Mouse (Mus musculus) embryonic facial prominence, embryonic 14.5 days (tissue): Measurements from ENCODE around the gene Vps8. TPM values are rescaled to one million over a fixed set of nuclear protein-coding genes. Genes with fewer than 3 reads are reported as not detected.

Experiments
- ATAC-seq: fragments of 200-750 bp; cut with Nextera tagmentation; 2 replicates; pipeline ENCODE4 v1.8.0; 2017; ENCODE audit warnings: low read depth, moderate number of reproducible peaks, moderate TSS enrichment
- DNase-seq: peaks from one replicate; pipeline ENCODE4 v3.0.0-alpha.2; 2015; ENCODE audit warnings: low spot score
- H3K27ac ChIP-seq: fragments of 300-500 bp; sonication (generic); replicated peaks from 2 replicates; pipeline ENCODE4 v1.5.1; 2014; ENCODE audit warnings: low read depth, mild to moderate bottlenecking, low read length, moderate library complexity
- H3K27me3 ChIP-seq: fragments of 300-500 bp; sonication (generic); replicated peaks from 2 replicates; pipeline ENCODE4 v1.6.1; 2014; ENCODE audit warnings: low read length; ENCODE audit not compliant: control insufficient read depth, insufficient read depth
- H3K36me3 ChIP-seq: fragments of 300-500 bp; sonication (generic); 2 replicates; pipeline ENCODE4 v1.6.1; 2014; ENCODE audit warnings: low read length, mixed read lengths; ENCODE audit not compliant: control insufficient read depth, insufficient read depth
- H3K4me1 ChIP-seq: fragments of 300-500 bp; sonication (generic); 2 replicates; pipeline ENCODE4 v1.6.1; 2014; ENCODE audit warnings: antibody characterized with exemption, low read length; ENCODE audit not compliant: control insufficient read depth, insufficient read depth
- H3K4me2 ChIP-seq: fragments of 300-500 bp; sonication (generic); 2 replicates; pipeline ENCODE4 v1.6.1; 2014; ENCODE audit warnings: low read depth, mild to moderate bottlenecking, low read length, moderate library complexity, mixed read lengths
- H3K4me3 ChIP-seq: fragments of 300-500 bp; sonication (generic); 2 replicates; pipeline ENCODE4 v1.5.1; 2014; ENCODE audit warnings: low read depth, mild to moderate bottlenecking, low read length
- H3K9ac ChIP-seq: fragments of 300-500 bp; sonication (generic); 2 replicates; pipeline ENCODE4 v1.6.1; 2014; ENCODE audit warnings: low read depth, mild to moderate bottlenecking, low read length, moderate library complexity, mixed read lengths
- H3K9me3 ChIP-seq: fragments of 300-500 bp; sonication (generic); 2 replicates; pipeline ENCODE4 v1.6.1; 2016; ENCODE audit warnings: low read length; ENCODE audit not compliant: control insufficient read depth
- WGBS: fragments of 180-500 bp; shearing (Covaris S2); extraction: QIAGEN DNeasy Blood & Tissue Kit; methylation state at CpG from one replicate; pipeline ENCODE4 v1.1.7; 2014; 5-methylcytosine and 5-hydroxymethylcytosine counted together
- polyA plus RNA-seq: library from polyadenylated mRNA; unstranded; fragments of >200 nt; fragmentation: Nextera tagmentation; extraction: Ambion mirVana; gene quantifications from 2 replicates; pipeline ENCODE4 v1.2.1, GENCODE M21; 2014

The Vps8 gene
- polyA plus RNA-seq, 1 experiment from 2014 or later: 18.0 TPM

DNA sequence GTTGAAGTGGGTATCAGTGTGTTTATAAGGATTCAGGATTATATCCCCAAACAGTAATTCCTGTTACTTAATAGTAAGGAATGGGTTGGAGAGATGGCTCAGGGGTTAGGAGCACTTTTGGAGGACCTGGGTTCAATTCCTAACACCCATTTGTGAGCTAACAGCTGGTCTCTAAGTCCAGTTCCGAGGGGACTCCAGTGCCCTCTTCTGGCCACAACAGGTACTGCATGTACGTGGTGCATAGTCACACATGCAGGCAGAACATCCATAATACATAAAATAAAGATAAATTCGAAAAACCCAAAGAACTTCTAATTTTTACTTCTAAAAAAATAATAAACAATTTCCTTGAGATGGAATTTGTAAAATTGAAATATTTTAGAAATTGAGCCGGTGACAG, 47.5 kb downstream of the Vps8 start:
- H3K36me3 ChIP-seq: peaks cover 34% of the 10 kb centered on the region
- WGBS: 84% methylated on average over 4 of the region's 4 CpGs
- no peak for ATAC-seq
- H3K4me1 ChIP-seq: no peaks in the 10 kb centered on the region
- H3K4me3 ChIP-seq: no peak overlapping the region
- no peak for DNase-seq
- no peak overlapping the region for H3K27ac ChIP-seq
- no peak overlapping the region for H3K4me2 ChIP-seq
- H3K27me3 ChIP-seq: no peaks in the 10 kb centered on the region
- peaks cover 6% of the 10 kb centered on the region; the same call in 1 of the 2 replicates for H3K9me3 ChIP-seq
- H3K9ac ChIP-seq: no peak overlapping the region

- Histone ChIP-seq H3K27me3 (no peaks in the 10 kb centered on the region), H3K36me3 (peaks cover 34% of the 10 kb centered on the region), H3K27ac (no peak overlapping the region), H3K9me3 (no peaks in the 10 kb centered on the region), H3K9ac (no peak overlapping the region), H3K4me1 (no peaks in the 10 kb centered on the region), H3K4me2 (no peak overlapping the region), H3K4me3 (no peak overlapping the region)
- 95% methylated on average over 4 of the region's 4 CpGs for WGBS
- ATAC-seq (no peak), DNase-seq (no peak)
Measured at GRCm38 (mm10) chr16:21477074-21477473, 54.2 kb downstream of the Vps8 start.

DNA sequence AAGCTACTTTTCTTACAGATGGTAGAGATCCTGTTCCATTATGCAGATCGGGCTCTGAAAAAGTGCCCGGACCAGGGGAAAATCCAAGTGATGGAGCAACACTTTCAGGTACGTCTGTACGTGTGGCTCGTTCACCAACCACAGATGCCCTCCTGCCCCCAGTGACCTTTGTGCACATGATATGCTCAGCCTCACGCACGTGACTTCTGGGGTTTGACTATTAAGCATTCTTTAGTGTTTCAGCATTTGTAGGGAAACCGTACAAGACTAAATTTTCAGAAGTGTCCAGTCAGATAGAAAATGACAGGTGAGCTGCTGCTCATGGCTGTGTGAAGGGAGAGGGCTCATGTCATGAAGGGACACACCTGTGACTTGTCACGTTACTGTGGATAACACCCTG, 55.5 kb downstream of the Vps8 start:
- H3K9me3 ChIP-seq: no peaks in the 10 kb centered on the region
- no peak overlapping the region for H3K4me3 ChIP-seq
- no peaks in the 10 kb centered on the region for H3K27me3 ChIP-seq
- DNase-seq: no peak
- ATAC-seq: no peak
- no peaks in the 10 kb centered on the region for H3K4me1 ChIP-seq
- WGBS: 84% methylated on average over 9 of the region's 9 CpGs
- no peak overlapping the region for H3K4me2 ChIP-seq
- no peak overlapping the region for H3K9ac ChIP-seq
- peaks cover 32% of the 10 kb centered on the region for H3K36me3 ChIP-seq
- H3K27ac ChIP-seq: no peak overlapping the region

DNA sequence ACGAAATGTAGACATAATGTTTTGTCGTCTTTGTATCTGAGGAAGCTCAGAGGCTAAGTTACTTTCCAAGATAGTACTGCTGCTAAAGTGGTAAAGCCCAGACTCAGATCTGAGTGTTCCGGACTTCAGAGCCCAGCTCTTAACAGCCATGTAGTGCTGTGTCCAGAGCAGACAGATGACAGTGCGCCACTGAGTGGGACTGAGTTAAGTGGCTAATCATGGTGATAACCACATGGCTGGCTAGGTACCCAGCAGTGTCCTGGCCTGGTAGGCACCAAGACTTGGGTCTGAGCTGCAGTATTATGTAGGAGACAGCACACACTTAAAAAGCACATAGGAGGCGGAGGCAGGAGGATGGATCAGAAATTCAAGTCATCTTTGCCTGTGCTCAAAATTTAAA, 60.9 kb downstream of the Vps8 start:
- H3K4me2 ChIP-seq: no peak overlapping the region
- no peak overlapping the region for H3K27ac ChIP-seq
- WGBS: 87% methylated on average over 5 of the region's 5 CpGs
- H3K4me1 ChIP-seq: no peaks in the 10 kb centered on the region
- 0 out of 2 replicates have a peak, but pooled peaks cover 3% of the 10 kb centered on the region for H3K36me3 ChIP-seq
- no peak overlapping the region for H3K4me3 ChIP-seq
- no peaks in the 10 kb centered on the region for H3K9me3 ChIP-seq
- H3K27me3 ChIP-seq: no peaks in the 10 kb centered on the region
- DNase-seq: no peak
- H3K9ac ChIP-seq: no peak overlapping the region
- ATAC-seq: no peak

DNA sequence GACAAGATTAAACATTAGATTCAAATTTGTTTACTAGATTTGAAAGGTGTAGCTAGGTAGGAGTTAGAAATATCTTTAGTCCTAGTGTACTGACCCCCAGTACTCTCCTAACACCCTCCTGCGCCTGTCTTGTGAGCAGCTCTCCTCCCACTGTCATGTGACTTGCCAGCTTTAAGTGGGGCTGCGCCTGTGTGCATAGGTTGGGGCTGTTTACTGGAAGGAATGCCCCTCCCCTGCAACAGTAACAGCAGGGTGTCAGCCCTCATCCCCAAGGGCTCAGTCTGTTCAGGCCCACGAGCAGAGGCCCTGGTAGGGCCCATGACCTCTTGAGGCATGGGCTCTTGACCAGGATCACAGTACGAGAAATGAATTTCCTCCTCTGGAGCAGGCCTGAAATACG, 62.8 kb downstream of the Vps8 start:
- no peaks in the 10 kb centered on the region for H3K9me3 ChIP-seq
- H3K9ac ChIP-seq: no peak overlapping the region
- H3K36me3 ChIP-seq: no peaks in the 10 kb centered on the region
- no peak overlapping the region for H3K4me2 ChIP-seq
- H3K27me3 ChIP-seq: no peaks in the 10 kb centered on the region
- DNase-seq (no peak), ATAC-seq (no peak)
- no peak overlapping the region for H3K4me3 ChIP-seq
- 45% methylated on average over 5 of the region's 5 CpGs for whole genome bisulfite sequencing
- no peak overlapping the region for H3K27ac ChIP-seq
- no peaks in the 10 kb centered on the region for H3K4me1 ChIP-seq

DNA sequence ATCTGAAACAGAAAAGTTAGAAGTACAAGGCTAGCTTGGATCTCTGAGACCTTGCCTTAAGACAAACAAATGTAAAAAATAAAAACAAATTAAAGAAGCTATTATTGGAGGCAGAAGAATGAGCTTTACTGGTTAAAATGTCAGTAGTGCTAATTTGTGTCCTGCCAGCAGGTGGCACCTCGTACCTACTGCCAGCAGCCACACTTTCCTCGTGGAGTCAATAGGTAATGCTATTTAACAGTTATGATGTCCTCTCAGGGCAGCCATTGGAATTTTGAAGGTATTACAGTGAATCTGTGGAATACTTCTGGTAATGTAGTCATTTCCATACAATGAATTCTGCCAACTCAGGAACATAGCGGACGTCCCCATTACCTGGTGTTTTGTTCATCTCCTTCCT, 65.5 kb downstream of the Vps8 start:
- 46% methylated on average over 4 of the region's 4 CpGs for WGBS

GRCm38 (mm10) chr16:21492346-21492745, 69.4 kb downstream of the Vps8 start:
- Histone ChIP-seq H3K9ac (no peak overlapping the region), H3K36me3 (0 out of 2 replicates have a peak, but pooled peaks cover 5% of the 10 kb centered on the region), H3K9me3 (no peaks in the 10 kb centered on the region), H3K27me3 (no peaks in the 10 kb centered on the region), H3K4me2 (no peak overlapping the region), H3K27ac (no peak overlapping the region; the same call in 1 of the 2 replicates), H3K4me3 (no peak overlapping the region), H3K4me1 (no peaks in the 10 kb centered on the region)
- 78% methylated on average over 5 of the region's 5 CpGs for WGBS
- no peak for DNase-seq
- ATAC-seq: no peak

More for the DNA sequence above, 65.5 kb downstream of the Vps8 start:
- Histone ChIP-seq H3K4me1 (no peaks in the 10 kb centered on the region), H3K27ac (no peak overlapping the region), H3K36me3 (no peaks in the 10 kb centered on the region), H3K27me3 (no peaks in the 10 kb centered on the region), H3K4me2 (no peak overlapping the region), H3K9me3 (no peaks in the 10 kb centered on the region), H3K4me3 (no peak overlapping the region), H3K9ac (no peak overlapping the region)
- ATAC-seq (no peak), DNase-seq (peak; percentile 67)

DNA sequence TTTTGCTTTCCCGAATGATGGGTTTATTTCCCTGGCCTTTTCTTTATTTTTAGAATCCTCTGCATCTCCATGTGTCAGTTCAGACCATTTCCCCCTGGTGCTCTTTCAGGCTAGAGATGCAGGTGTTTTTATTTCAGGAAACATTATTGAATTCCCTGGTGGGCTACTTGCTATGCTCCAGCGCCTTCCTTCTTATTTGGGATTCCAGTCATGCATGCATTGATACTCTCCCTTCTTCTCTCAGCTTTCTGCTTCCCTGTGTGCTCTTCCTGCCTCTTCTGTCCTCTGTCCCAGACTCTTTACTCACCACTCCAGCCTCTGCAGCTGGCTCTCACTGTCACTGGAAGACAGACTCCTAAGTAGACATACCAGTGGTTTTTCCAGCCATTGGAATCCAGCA, 70.0 kb downstream of the Vps8 start:
- Histone ChIP-seq H3K36me3 (0 out of 2 replicates have a peak, but pooled peaks cover 5% of the 10 kb centered on the region), H3K4me2 (no peak overlapping the region), H3K27me3 (no peaks in the 10 kb centered on the region), H3K27ac (no peak overlapping the region; the same call in 1 of the 2 replicates), H3K4me3 (no peak overlapping the region), H3K9me3 (no peaks in the 10 kb centered on the region), H3K9ac (no peak overlapping the region), H3K4me1 (no peaks in the 10 kb centered on the region)
- DNase-seq (peak; percentile 40), ATAC-seq (no peak)
- WGBS: 44% methylated on average over 2 of the region's 2 CpGs

DNA sequence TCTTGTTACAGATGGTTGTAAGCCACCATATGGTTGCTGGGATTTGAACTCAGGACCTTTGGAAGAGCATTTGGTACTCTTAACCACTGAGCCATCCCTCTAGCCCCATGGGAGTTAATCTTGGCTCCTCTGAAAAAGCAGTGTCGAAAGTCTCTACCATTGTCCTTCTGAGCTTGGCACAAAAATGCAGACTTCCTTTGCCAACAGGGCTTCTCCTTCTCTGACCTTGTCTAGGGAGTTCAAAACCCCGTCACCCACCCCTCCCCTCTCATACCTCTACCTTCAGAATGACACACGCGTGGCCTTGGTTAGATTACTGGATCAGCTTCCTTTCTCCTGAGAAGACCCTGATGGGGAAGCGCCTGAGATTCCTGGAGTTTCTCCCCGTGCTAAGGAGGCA, 71.8 kb downstream of the Vps8 start:
- DNase-seq: no peak
- Histone ChIP-seq H3K4me2 (no peak overlapping the region), H3K9me3 (no peaks in the 10 kb centered on the region), H3K9ac (no peak overlapping the region), H3K27ac (no peak overlapping the region), H3K4me3 (no peak overlapping the region), H3K27me3 (no peaks in the 10 kb centered on the region), H3K36me3 (0 out of 2 replicates have a peak, but pooled peaks cover 5% of the 10 kb centered on the region), H3K4me1 (no peaks in the 10 kb centered on the region)
- WGBS: 92% methylated on average over 6 of the region's 6 CpGs
- no peak for ATAC-seq
